Mouse (Mus musculus): ENCODE measurements around the gene D17H6S53E. TPM values are rescaled to one million over a fixed set of nuclear protein-coding genes. Genes with fewer than 3 reads are reported as not detected.

D17H6S53E gene
- polyA plus RNA-seq, 1 experiment from 2014 or later, result 6.9 TPM

GRCm38 (mm10) chr17:35125578-35125977 lies 595 bp upstream of the D17H6S53E start:
- DNase-seq (ENCODE audit: low spot score) (no peak), ATAC-seq (replicated peaks; ENCODE audit: insufficient number of reproducible peaks, low FRiP score, low TSS enrichment, low read depth) (no peak)
- WGBS, result 25% methylated on average over 6 of the region's 6 CpGs
- no peaks in the 10 kb centered on the region for H3K9me3 ChIP-seq (replicated peaks; ENCODE audit: control insufficient read depth, low read length)
- peaks cover 5% of the 10 kb centered on the region; the same call in 1 of the 2 replicates for H3K4me1 ChIP-seq (ENCODE audit: control insufficient read depth, insufficient read depth, low read length)
- peaks cover 4% of the 10 kb centered on the region; the same call in 1 of the 2 replicates for H3K36me3 ChIP-seq (replicated peaks; ENCODE audit: control insufficient read depth, insufficient read depth, low read depth, low read length)
- H3K27me3 ChIP-seq (ENCODE audit: control insufficient read depth, insufficient read depth, low read length), result no peaks in the 10 kb centered on the region
- no peak overlapping the region for H3K27ac ChIP-seq (replicated peaks; ENCODE audit: low read depth, low read length)
- H3K4me3 ChIP-seq (ENCODE audit: low read depth, low read length), result peak overlapping the region; percentile 50
- peak overlapping the region; percentile 64 for H3K4me2 ChIP-seq (ENCODE audit: low read depth, low read length)
- peak overlapping the region; percentile 77 for H3K9ac ChIP-seq (replicated peaks; ENCODE audit: low read length)

GRCm38 (mm10) chr17:35127017-35127416 lies 844 bp downstream of the D17H6S53E start:
- no peak overlapping the region for H3K27ac ChIP-seq (replicated peaks; ENCODE audit: low read depth, low read length)

GRCm38 (mm10) chr17:35128996-35129395 lies 2.8 kb downstream of the D17H6S53E start:
- H3K4me2 ChIP-seq (ENCODE audit: low read depth, low read length), result no peak overlapping the region
- ATAC-seq (replicated peaks; ENCODE audit: insufficient number of reproducible peaks, low FRiP score, low TSS enrichment, low read depth) (no peak), DNase-seq (ENCODE audit: low spot score) (no peak)
- H3K27me3 ChIP-seq (ENCODE audit: control insufficient read depth, insufficient read depth, low read length), result no peaks in the 10 kb centered on the region
- no peak overlapping the region for H3K4me3 ChIP-seq (ENCODE audit: low read depth, low read length)
- H3K27ac ChIP-seq (replicated peaks; ENCODE audit: low read depth, low read length), result no peak overlapping the region
- no peaks in the 10 kb centered on the region for H3K9me3 ChIP-seq (replicated peaks; ENCODE audit: control insufficient read depth, low read length)
- H3K9ac ChIP-seq (replicated peaks; ENCODE audit: low read length), result no peak overlapping the region
- WGBS, result 71% methylated on average over 11 of the region's 11 CpGs
- H3K4me1 ChIP-seq (ENCODE audit: control insufficient read depth, insufficient read depth, low read length), result peaks cover 5% of the 10 kb centered on the region; the same call in 1 of the 2 replicates
- H3K36me3 ChIP-seq (replicated peaks; ENCODE audit: control insufficient read depth, insufficient read depth, low read depth, low read length), result no peaks in the 10 kb centered on the region

More at GRCm38 (mm10) chr17:35127017-35127416, 844 bp downstream of the D17H6S53E start:
- peaks cover 4% of the 10 kb centered on the region; the same call in 1 of the 2 replicates for H3K36me3 ChIP-seq (replicated peaks; ENCODE audit: control insufficient read depth, insufficient read depth, low read depth, low read length)
- H3K9ac ChIP-seq (replicated peaks; ENCODE audit: low read length), result peak overlapping the region; percentile 77; the same call in 1 of the 2 replicates
- H3K4me1 ChIP-seq (ENCODE audit: control insufficient read depth, insufficient read depth, low read length), result peaks cover 5% of the 10 kb centered on the region; the same call in 1 of the 2 replicates
- no peaks in the 10 kb centered on the region for H3K27me3 ChIP-seq (ENCODE audit: control insufficient read depth, insufficient read depth, low read length)
- peak overlapping the region; percentile 64 for H3K4me2 ChIP-seq (ENCODE audit: low read depth, low read length)
- ATAC-seq (replicated peaks; ENCODE audit: insufficient number of reproducible peaks, low FRiP score, low TSS enrichment, low read depth) (no peak), DNase-seq (ENCODE audit: low spot score) (no peak)
- no peaks in the 10 kb centered on the region for H3K9me3 ChIP-seq (replicated peaks; ENCODE audit: control insufficient read depth, low read length)
- peak overlapping the region; percentile 50 for H3K4me3 ChIP-seq (ENCODE audit: low read depth, low read length)
- WGBS, result 66% methylated on average over 13 of the region's 13 CpGs

- Histone ChIP-seq H3K4me1 (ENCODE audit: control insufficient read depth, insufficient read depth, low read length) (peaks cover 3% of the 10 kb centered on the region; the same call in 1 of the 2 replicates), H3K4me2 (ENCODE audit: low read depth, low read length) (no peak overlapping the region), H3K9ac (replicated peaks; ENCODE audit: low read length) (no peak overlapping the region), H3K36me3 (replicated peaks; ENCODE audit: control insufficient read depth, insufficient read depth, low read depth, low read length) (no peaks in the 10 kb centered on the region), H3K27me3 (ENCODE audit: control insufficient read depth, insufficient read depth, low read length) (no peaks in the 10 kb centered on the region), H3K27ac (replicated peaks; ENCODE audit: low read depth, low read length) (no peak overlapping the region), H3K4me3 (ENCODE audit: low read depth, low read length) (no peak overlapping the region), H3K9me3 (replicated peaks; ENCODE audit: control insufficient read depth, low read length) (no peaks in the 10 kb centered on the region)
- WGBS, result 89% methylated on average over 8 of the region's 8 CpGs
- DNase-seq (ENCODE audit: low spot score), result no peak
- ATAC-seq (replicated peaks; ENCODE audit: insufficient number of reproducible peaks, low FRiP score, low TSS enrichment, low read depth), result no peak
Measured at GRCm38 (mm10) chr17:35131038-35131437, 4.9 kb downstream of the D17H6S53E start.

- ATAC-seq (replicated peaks; ENCODE audit: insufficient number of reproducible peaks, low FRiP score, low TSS enrichment, low read depth) (no peak), DNase-seq (ENCODE audit: low spot score) (no peak)
- Histone ChIP-seq H3K36me3 (replicated peaks; ENCODE audit: control insufficient read depth, insufficient read depth, low read depth, low read length) (no peaks in the 10 kb centered on the region), H3K9ac (replicated peaks; ENCODE audit: low read length) (no peak within 1 kb of the TSS), H3K4me1 (ENCODE audit: control insufficient read depth, insufficient read depth, low read length) (peaks cover 3% of the 10 kb centered on the region; the same call in 1 of the 2 replicates), H3K4me2 (ENCODE audit: low read depth, low read length) (no peak within 1 kb of the TSS), H3K4me3 (ENCODE audit: low read depth, low read length) (no peak within 1 kb of the TSS), H3K27me3 (ENCODE audit: control insufficient read depth, insufficient read depth, low read length) (no peaks in the 10 kb centered on the region), H3K27ac (replicated peaks; ENCODE audit: low read depth, low read length) (no peak within 1 kb of the TSS), H3K9me3 (replicated peaks; ENCODE audit: control insufficient read depth, low read length) (no peaks in the 10 kb centered on the region)
- 74% methylated on average over 15 of the region's 15 CpGs for WGBS
Measured at GRCm38 (mm10) chr17:35131500-35132173, 5.5 kb downstream of the D17H6S53E start, which contains the start of gene Apom. Gene Apom, minus strand, starts transcription at chr17:35132050.

- no peaks in the 10 kb centered on the region for H3K9me3 ChIP-seq (replicated peaks; ENCODE audit: control insufficient read depth, low read length)
- 79% methylated on average over 3 of the region's 3 CpGs for WGBS
- no peaks in the 10 kb centered on the region for H3K27me3 ChIP-seq (ENCODE audit: control insufficient read depth, insufficient read depth, low read length)
- H3K4me3 ChIP-seq (ENCODE audit: low read depth, low read length), result no peak overlapping the region
- DNase-seq (ENCODE audit: low spot score) (no peak), ATAC-seq (replicated peaks; ENCODE audit: insufficient number of reproducible peaks, low FRiP score, low TSS enrichment, low read depth) (no peak)
- H3K27ac ChIP-seq (replicated peaks; ENCODE audit: low read depth, low read length), result no peak overlapping the region
- no peak overlapping the region for H3K4me2 ChIP-seq (ENCODE audit: low read depth, low read length)
- peaks cover 2% of the 10 kb centered on the region; the same call in 1 of the 2 replicates for H3K4me1 ChIP-seq (ENCODE audit: control insufficient read depth, insufficient read depth, low read length)
- no peaks in the 10 kb centered on the region for H3K36me3 ChIP-seq (replicated peaks; ENCODE audit: control insufficient read depth, insufficient read depth, low read depth, low read length)
- H3K9ac ChIP-seq (replicated peaks; ENCODE audit: low read length), result no peak overlapping the region
Measured at GRCm38 (mm10) chr17:35132174-35132560, 6.0 kb downstream of the D17H6S53E start.

GRCm38 (mm10) chr17:35133517-35133916 lies 7.3 kb downstream of the D17H6S53E start:
- H3K27me3 ChIP-seq (ENCODE audit: control insufficient read depth, insufficient read depth, low read length), result no peaks in the 10 kb centered on the region
- H3K9me3 ChIP-seq (replicated peaks; ENCODE audit: control insufficient read depth, low read length), result no peaks in the 10 kb centered on the region
- H3K4me3 ChIP-seq (ENCODE audit: low read depth, low read length), result no peak overlapping the region
- H3K36me3 ChIP-seq (replicated peaks; ENCODE audit: control insufficient read depth, insufficient read depth, low read depth, low read length), result no peaks in the 10 kb centered on the region
- H3K27ac ChIP-seq (replicated peaks; ENCODE audit: low read depth, low read length), result no peak overlapping the region
- H3K4me2 ChIP-seq (ENCODE audit: low read depth, low read length), result no peak overlapping the region
- H3K9ac ChIP-seq (replicated peaks; ENCODE audit: low read length), result no peak overlapping the region
- no peak for ATAC-seq (replicated peaks; ENCODE audit: insufficient number of reproducible peaks, low FRiP score, low TSS enrichment, low read depth)
- 95% methylated on average over 7 of the region's 7 CpGs for WGBS
- H3K4me1 ChIP-seq (ENCODE audit: control insufficient read depth, insufficient read depth, low read length), result no peaks in the 10 kb centered on the region
- DNase-seq (ENCODE audit: low spot score), result no peak
